Mouse (Mus musculus): ENCODE results near the gene Tnpo1. TPM values are rescaled to one million over a fixed set of nuclear protein-coding genes. Genes with fewer than 3 reads are reported as not detected.
"Not testable (repeated sequence)": the region's sequence is repeated elsewhere in the genome, so short reads cannot be mapped to it uniquely, and the experiment has no call there.

Tnpo1 gene
- polyA plus RNA-seq, 1 experiment from 2014 or later, result 32.2 TPM

DNA sequence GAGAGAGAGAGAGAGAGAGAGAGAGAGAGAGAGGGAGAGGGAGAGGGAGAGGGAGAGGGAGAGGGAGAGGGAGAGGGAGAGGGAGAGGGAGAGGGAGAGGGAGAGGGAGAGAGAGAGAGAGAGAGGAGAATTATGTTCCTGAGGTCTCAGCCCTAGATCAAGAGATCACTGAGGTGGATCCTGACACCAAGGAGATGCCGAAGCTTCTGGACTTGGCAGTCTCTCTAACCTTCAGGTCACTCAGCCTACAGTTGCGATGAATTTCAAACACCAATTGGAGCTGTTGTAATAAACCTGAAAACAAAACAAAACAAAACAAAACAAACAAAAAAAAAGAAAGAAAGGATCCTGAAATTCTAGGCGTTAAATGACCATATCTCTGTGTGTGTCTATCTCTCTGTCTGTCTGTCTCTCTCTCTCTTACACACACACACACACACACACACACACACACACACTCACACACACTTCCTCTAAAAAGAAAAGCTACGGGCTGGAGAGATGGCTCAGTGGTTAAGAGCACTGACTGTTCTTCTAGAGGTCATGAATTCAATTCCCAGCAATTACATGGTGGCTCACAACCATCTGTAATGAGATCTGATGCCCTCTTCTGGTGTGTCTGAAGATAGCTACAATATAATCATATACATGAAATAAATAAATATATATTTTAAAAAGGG is 109.1 kb downstream of the Tnpo1 start:
- 60% methylated on average over 4 of the region's 4 CpGs for WGBS
- ATAC-seq (replicated peaks; ENCODE audit: low FRiP score); H3K9me3 ChIP-seq (ENCODE audit: control insufficient read depth, low read length); H3K27ac ChIP-seq (ENCODE audit: low read depth, low read length); H3K4me2 ChIP-seq; DNase-seq (ENCODE audit: low spot score); H3K27me3 ChIP-seq (replicated peaks; ENCODE audit: control insufficient read depth, insufficient read depth, low read length); H3K9ac ChIP-seq (ENCODE audit: low read depth, low read length); H3K4me3 ChIP-seq (ENCODE audit: low read depth, low read length); H3K36me3 ChIP-seq (ENCODE audit: control insufficient read depth, insufficient read depth, low read length): not testable (repeated sequence)
- peaks cover 10% of the 10 kb centered on the region for H3K4me1 ChIP-seq (replicated peaks; ENCODE audit: control insufficient read depth, insufficient read depth, low read length)

DNA sequence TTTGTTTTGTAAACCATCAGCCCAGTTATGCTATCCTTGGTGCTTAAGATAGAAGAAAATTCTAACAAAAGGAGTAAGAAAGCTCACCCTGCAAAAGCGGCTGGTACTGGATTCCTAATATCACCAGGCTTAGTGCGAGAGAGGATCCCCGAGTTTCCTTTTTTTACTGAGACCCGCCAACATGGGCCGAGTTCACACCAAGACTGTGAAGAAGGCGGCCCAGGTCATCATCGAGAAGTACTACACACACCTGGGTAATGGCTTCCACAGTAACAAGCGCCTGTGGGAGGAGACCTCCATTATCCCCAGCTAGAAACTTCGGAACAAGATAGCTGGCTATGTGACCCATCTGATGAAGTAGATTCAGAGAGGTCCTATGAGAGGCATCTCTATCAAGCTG is 109.6 kb downstream of the Tnpo1 start:
- Histone ChIP-seq H3K27me3 (replicated peaks; ENCODE audit: control insufficient read depth, insufficient read depth, low read length) (no peaks in the 10 kb centered on the region), H3K36me3 (ENCODE audit: control insufficient read depth, insufficient read depth, low read length) (no peaks in the 10 kb centered on the region), H3K4me2 (peak overlapping the region; percentile 73; the same call in 1 of the 2 replicates), H3K9me3 (ENCODE audit: control insufficient read depth, low read length) (no peaks in the 10 kb centered on the region), H3K9ac (ENCODE audit: low read depth, low read length) (no peak overlapping the region), H3K27ac (ENCODE audit: low read depth, low read length) (no peak overlapping the region), H3K4me3 (ENCODE audit: low read depth, low read length) (no peak overlapping the region), H3K4me1 (replicated peaks; ENCODE audit: control insufficient read depth, insufficient read depth, low read length) (peaks cover 10% of the 10 kb centered on the region)
- ATAC-seq (replicated peaks; ENCODE audit: low FRiP score) (no peak), DNase-seq (ENCODE audit: low spot score) (no peak)
- 86% methylated on average over 9 of the region's 9 CpGs for WGBS

DNA sequence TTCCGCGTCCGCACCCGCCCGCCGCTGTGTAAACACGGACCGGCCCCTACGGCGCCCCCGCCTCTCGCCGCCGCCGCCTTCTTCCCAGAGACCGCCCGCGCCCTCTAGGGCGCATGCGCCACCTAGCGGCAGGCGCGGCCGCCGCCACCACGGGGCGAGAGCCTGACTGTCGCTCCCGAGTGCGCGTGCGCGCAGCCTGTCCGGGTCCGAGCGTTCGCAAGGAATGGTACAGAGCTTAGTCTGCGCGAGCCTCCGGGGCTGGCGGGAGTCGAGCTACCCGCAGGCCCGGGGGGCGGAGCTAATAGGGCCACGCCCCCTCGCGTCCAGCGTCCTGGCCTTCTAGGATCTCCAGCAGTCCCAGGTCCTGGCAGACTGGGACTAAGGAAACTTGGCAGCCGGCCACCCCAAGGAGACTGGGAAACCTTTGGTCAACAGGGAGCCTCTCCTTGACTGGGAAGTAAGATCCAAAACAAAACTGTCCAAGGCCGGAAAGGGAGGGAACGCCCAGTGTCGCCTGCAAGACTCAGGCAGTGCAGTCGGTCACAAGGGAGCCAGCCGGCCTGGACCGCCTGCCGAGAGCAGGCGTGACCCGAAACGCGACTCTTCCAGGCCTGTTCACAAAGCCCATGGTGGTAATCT is 110.9 kb downstream of the Tnpo1 start, which contains the start of gene Fcho2:
Gene Fcho2, minus strand, starts transcription at position 303 of the 639 bp plus-strand sequence.
- ATAC-seq (replicated peaks; ENCODE audit: low FRiP score) (peak; percentile 96), DNase-seq (ENCODE audit: low spot score) (peak; percentile 98)
- Histone ChIP-seq H3K4me1 (replicated peaks; ENCODE audit: control insufficient read depth, insufficient read depth, low read length) (peaks cover 13% of the 10 kb centered on the region), H3K4me2 (peak within 1 kb of the TSS; percentile 73), H3K27ac (ENCODE audit: low read depth, low read length) (peak within 1 kb of the TSS; percentile 97), H3K27me3 (replicated peaks; ENCODE audit: control insufficient read depth, insufficient read depth, low read length) (no peaks in the 10 kb centered on the region), H3K36me3 (ENCODE audit: control insufficient read depth, insufficient read depth, low read length) (no peaks in the 10 kb centered on the region), H3K9ac (ENCODE audit: low read depth, low read length) (peak within 1 kb of the TSS; percentile 97), H3K4me3 (ENCODE audit: low read depth, low read length) (peak within 1 kb of the TSS; percentile 88), H3K9me3 (ENCODE audit: control insufficient read depth, low read length) (no peaks in the 10 kb centered on the region)
- WGBS, result under 1% methylated on average over 60 of the region's 61 CpGs

DNA sequence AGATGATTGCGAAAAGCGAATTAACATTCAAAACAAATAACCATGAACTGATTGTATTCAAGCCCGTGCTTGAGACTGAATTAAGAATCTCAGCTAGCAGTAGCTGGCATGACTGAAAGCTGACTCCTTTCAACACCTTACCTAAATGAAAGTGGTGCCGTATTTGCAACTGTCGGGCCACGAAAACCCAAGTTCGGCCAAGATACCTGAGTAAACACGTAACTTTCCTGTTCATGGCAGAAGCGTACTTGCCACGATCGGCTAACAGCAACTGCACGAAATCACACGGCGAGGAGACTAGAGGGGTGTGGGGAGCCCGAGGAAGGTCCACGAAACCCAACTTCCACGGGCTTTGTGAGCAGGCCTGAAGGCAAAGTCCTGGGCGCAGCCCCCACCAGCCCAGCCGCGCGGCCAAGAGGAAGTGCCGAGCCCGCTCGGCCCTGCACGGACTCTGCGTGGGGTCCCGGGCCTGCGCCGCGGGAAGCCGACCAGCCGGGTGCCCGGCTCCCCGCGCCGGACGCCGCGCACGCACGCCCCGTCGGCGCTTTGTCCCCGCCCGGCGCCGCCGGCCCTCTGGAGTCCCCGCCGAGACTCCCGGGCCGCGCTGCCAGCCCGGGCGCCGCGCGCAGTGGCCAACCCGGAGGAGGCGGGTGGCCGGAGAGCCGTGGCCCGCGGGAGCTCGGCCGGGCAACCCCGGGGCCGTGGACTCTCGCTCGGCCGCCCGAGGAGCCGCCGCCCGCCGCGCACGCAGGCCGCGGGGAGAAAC is 111.7 kb downstream of the Tnpo1 start:
- peak overlapping the region; percentile 73 for H3K4me2 ChIP-seq
- H3K36me3 ChIP-seq (ENCODE audit: control insufficient read depth, insufficient read depth, low read length), result no peaks in the 10 kb centered on the region
- ATAC-seq (replicated peaks; ENCODE audit: low FRiP score) (peak; percentile 32), DNase-seq (ENCODE audit: low spot score) (peak; percentile 69)
- peak overlapping the region; percentile 97 for H3K9ac ChIP-seq (ENCODE audit: low read depth, low read length)
- H3K27ac ChIP-seq (ENCODE audit: low read depth, low read length), result peak overlapping the region; percentile 97
- under 1% methylated on average over 77 of the region's 81 CpGs for WGBS
- H3K27me3 ChIP-seq (replicated peaks; ENCODE audit: control insufficient read depth, insufficient read depth, low read length), result no peaks in the 10 kb centered on the region
- H3K4me3 ChIP-seq (ENCODE audit: low read depth, low read length), result peak overlapping the region; percentile 88
- H3K9me3 ChIP-seq (ENCODE audit: control insufficient read depth, low read length), result no peaks in the 10 kb centered on the region
- H3K4me1 ChIP-seq (replicated peaks; ENCODE audit: control insufficient read depth, insufficient read depth, low read length), result peaks cover 13% of the 10 kb centered on the region

DNA sequence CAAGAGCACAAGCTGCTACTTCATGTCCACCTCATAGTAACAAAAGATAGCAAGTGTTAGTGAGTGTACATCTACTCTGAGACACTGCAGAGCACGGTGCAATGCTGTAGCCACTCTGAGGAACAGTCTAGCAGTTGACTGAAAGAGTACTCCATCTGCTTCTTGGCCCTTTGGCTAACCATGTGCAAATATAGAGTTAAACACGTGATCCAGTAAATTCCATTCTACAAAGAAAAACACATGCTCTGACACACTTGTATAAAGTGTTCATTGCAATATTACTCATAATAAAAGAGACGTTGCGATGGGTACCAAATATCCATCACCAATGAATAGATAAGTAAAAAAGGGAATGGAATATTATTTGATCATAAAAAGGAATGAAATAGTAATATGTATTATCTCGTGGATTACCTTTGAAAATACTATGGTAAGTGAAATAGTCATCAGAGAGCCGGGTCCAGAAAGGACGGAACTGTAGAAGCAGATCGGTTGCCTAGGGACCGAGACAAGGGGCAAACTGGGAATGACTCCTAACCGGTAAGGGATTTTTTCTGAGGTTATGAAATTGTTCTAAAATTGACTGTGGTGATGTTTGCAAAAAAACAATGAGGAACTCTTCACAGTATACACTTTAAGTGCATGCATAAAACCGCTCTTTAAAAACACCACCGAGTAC is 112.4 kb downstream of the Tnpo1 start:
- WGBS, result 28% methylated on average over 12 of the region's 12 CpGs
- Histone ChIP-seq H3K9ac (ENCODE audit: low read depth, low read length) (peak overlapping the region; percentile 97), H3K4me2 (peak overlapping the region; percentile 73), H3K4me3 (ENCODE audit: low read depth, low read length) (peak overlapping the region; percentile 88), H3K9me3 (ENCODE audit: control insufficient read depth, low read length) (no peaks in the 10 kb centered on the region), H3K4me1 (replicated peaks; ENCODE audit: control insufficient read depth, insufficient read depth, low read length) (peaks cover 13% of the 10 kb centered on the region), H3K36me3 (ENCODE audit: control insufficient read depth, insufficient read depth, low read length) (no peaks in the 10 kb centered on the region), H3K27me3 (replicated peaks; ENCODE audit: control insufficient read depth, insufficient read depth, low read length) (no peaks in the 10 kb centered on the region), H3K27ac (ENCODE audit: low read depth, low read length) (peak overlapping the region; percentile 97)
- no peak for ATAC-seq (replicated peaks; ENCODE audit: low FRiP score)
- no peak for DNase-seq (ENCODE audit: low spot score)

DNA sequence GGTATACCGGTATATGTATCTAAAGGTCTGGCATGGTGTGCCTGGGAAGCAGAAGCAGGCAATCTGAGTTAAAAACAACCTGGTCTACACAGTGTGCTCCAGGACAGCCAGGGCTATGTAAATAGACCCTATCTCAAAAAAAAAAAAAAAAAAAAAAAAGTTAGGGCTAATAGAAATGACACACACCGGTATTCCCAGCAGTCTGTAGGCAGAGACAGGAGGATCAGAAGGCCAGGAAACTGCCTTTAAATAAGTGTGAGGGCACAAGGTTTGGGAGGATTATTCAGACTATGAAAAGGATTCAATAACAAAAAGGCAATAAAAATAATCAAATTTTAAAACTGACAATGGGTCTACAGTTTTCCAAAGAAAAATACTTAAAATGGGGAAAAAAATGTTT is 113.0 kb downstream of the Tnpo1 start:
- no peak overlapping the region for H3K9ac ChIP-seq (ENCODE audit: low read depth, low read length)
- H3K4me2 ChIP-seq, result peak overlapping the region; percentile 73
- no peaks in the 10 kb centered on the region for H3K9me3 ChIP-seq (ENCODE audit: control insufficient read depth, low read length)
- no peak for DNase-seq (ENCODE audit: low spot score)
- peaks cover 13% of the 10 kb centered on the region for H3K4me1 ChIP-seq (replicated peaks; ENCODE audit: control insufficient read depth, insufficient read depth, low read length)
- peak overlapping the region; percentile 13; the same call in 1 of the 2 replicates for H3K27ac ChIP-seq (ENCODE audit: low read depth, low read length)
- ATAC-seq (replicated peaks; ENCODE audit: low FRiP score), result no peak
- H3K27me3 ChIP-seq (replicated peaks; ENCODE audit: control insufficient read depth, insufficient read depth, low read length), result no peaks in the 10 kb centered on the region
- no peaks in the 10 kb centered on the region for H3K36me3 ChIP-seq (ENCODE audit: control insufficient read depth, insufficient read depth, low read length)
- 54% methylated on average over 2 of the region's 2 CpGs for WGBS
- peak overlapping the region; percentile 88 for H3K4me3 ChIP-seq (ENCODE audit: low read depth, low read length)

DNA sequence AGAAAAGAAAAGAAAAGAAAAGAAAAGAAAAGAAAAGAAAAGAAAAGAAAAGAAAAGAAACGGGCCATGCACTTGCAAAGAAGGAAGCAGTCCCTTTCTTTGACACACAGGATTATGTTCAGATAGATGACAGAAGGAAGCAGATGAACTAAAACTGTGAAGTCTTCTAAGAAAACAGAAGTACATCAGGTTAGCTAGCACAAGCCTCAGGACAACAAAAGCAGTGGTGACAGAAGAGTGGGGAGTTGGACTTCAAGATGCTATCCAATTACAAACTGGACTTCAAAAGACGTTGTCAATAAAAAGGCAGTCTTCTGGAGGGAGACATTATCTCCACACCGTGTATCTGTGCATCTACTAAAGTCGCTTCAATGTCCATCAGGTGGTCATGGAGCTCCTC is 113.9 kb downstream of the Tnpo1 start:
- H3K4me2 ChIP-seq, result peak overlapping the region; percentile 18; the same call in 1 of the 2 replicates
- peaks cover 13% of the 10 kb centered on the region for H3K4me1 ChIP-seq (replicated peaks; ENCODE audit: control insufficient read depth, insufficient read depth, low read length)
- 40% methylated on average over 4 of the region's 4 CpGs for WGBS
- no peaks in the 10 kb centered on the region for H3K9me3 ChIP-seq (ENCODE audit: control insufficient read depth, low read length)
- H3K9ac ChIP-seq (ENCODE audit: low read depth, low read length), result no peak overlapping the region
- H3K36me3 ChIP-seq (ENCODE audit: control insufficient read depth, insufficient read depth, low read length), result no peaks in the 10 kb centered on the region
- ATAC-seq (replicated peaks; ENCODE audit: low FRiP score) (no peak), DNase-seq (ENCODE audit: low spot score) (no peak)
- H3K27ac ChIP-seq (ENCODE audit: low read depth, low read length), result 0 out of 2 replicates have a peak overlapping the region, but pooled peaks have one; percentile 61
- H3K4me3 ChIP-seq (ENCODE audit: low read depth, low read length), result no peak overlapping the region
- no peaks in the 10 kb centered on the region for H3K27me3 ChIP-seq (replicated peaks; ENCODE audit: control insufficient read depth, insufficient read depth, low read length)

DNA sequence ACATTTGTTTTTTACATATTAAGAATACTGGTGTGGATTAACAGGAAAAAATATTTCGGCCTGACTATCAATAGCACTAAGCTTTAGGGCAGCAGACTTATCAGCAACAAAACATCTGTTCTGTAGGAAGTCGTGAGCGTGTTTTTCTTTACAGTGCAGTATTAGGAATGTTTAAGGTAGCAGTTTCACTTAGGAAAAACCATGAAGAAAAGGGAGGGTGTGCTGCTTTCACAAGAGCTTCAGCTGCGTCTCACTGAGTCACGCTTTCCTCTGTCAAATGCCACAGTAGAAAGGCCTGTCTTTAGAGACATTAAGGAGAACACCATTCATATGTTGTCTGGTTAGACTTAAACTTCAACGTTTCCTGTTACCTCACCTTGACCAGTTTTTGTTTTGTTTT is 116.0 kb downstream of the Tnpo1 start:
- no peaks in the 10 kb centered on the region for H3K27me3 ChIP-seq (replicated peaks; ENCODE audit: control insufficient read depth, insufficient read depth, low read length)
- DNase-seq (ENCODE audit: low spot score) (no peak), ATAC-seq (replicated peaks; ENCODE audit: low FRiP score) (peak; percentile 81)
- H3K36me3 ChIP-seq (ENCODE audit: control insufficient read depth, insufficient read depth, low read length), result no peaks in the 10 kb centered on the region
- peak overlapping the region; percentile 69 for H3K4me2 ChIP-seq
- peak overlapping the region; percentile 26; the same call in 1 of the 2 replicates for H3K4me3 ChIP-seq (ENCODE audit: low read depth, low read length)
- WGBS, result 35% methylated on average over 6 of the region's 6 CpGs
- H3K9me3 ChIP-seq (ENCODE audit: control insufficient read depth, low read length), result no peaks in the 10 kb centered on the region
- peaks cover 13% of the 10 kb centered on the region for H3K4me1 ChIP-seq (replicated peaks; ENCODE audit: control insufficient read depth, insufficient read depth, low read length)
- H3K27ac ChIP-seq (ENCODE audit: low read depth, low read length), result peak overlapping the region; percentile 90
- no peak overlapping the region; the same call in 1 of the 2 replicates for H3K9ac ChIP-seq (ENCODE audit: low read depth, low read length)
